Mouse (Mus musculus) natural killer cell, adult 2 months (primary cell): Measurements from ENCODE around the gene Slc16a11.

Experiments
- DNase-seq, 2 experiments: peaks; one replicate each; pipeline ENCODE4 v3.0.0; 2022; ENCODE audit warnings: low spot score in 2 of 2

Gene Slc16a11

DNA sequence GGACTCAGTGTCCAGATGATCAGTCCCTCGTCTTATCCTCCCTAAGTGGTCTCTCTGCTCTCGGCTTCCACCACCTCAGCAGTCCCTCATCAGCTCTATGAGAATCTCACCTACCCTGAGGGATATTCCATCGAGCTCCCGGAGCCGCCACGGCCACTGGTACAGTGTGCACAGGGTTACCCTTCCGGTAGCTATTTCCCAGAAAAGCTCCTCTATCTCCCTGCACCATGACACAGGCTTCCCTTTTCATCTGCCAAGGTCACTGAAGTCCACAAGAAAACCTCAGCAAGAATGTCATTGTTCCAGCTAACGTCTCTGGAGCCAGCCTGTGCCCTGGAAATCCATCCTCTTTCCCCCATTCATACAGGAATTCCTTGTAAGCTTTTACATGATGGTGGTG lies 39.3 kb downstream of the Slc16a11 start:
- no peak for DNase-seq

DNA sequence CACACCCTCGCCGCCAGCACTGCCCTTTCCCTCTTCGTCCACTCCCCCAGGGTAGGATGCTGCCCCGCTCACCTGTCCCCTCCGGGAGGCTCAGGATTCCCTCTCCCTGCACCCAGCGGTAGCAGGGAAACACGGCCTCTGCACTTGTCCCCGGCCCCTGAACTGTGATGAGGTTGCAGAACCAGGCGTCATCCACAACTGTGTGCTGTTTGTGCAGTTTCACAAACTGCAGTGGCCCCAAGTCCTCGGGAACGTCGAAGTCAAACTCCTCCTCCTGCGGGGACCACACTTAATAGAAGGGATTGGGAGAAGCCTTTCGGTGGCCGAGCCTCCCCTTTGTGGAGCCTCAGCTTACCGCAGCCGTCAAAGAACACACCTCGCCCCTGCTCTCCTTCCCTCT lies 41.8 kb downstream of the Slc16a11 start:
- DNase-seq = no peak

DNA sequence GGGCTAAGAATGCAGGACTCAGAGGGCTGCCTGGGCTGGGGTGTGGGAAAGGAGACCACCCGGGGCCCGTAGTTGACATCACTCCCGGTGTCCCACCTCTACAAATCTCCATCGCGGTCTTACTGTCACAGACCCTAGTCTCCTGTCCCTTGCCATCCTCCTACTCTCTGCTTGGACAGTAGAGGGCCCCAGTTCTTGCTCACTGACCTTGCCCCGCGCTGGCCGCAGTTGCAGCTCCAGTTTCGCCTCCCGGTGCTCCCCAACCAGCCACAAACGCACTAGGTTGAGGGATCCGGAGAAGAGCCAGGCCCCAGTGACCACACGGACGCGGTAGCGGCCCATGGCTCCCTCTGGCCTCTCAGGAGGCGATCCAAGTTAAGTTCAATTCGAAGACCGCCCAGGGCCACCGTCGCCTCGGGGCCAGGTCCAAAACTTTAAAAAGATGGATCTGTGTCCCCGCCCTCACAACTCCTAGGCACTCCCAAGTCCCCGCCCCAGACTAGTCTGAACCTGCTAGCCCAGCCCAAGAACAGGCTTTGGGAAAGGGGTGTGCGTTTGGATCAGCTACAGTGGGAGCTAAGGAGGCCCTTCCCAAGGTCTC lies 42.5 kb downstream of the Slc16a11 start, which contains the start of gene Alox12:
Gene Alox12 (minus strand): TSS at position 423 of the 601 bp plus-strand sequence.
- DNase-seq = no peak

DNA sequence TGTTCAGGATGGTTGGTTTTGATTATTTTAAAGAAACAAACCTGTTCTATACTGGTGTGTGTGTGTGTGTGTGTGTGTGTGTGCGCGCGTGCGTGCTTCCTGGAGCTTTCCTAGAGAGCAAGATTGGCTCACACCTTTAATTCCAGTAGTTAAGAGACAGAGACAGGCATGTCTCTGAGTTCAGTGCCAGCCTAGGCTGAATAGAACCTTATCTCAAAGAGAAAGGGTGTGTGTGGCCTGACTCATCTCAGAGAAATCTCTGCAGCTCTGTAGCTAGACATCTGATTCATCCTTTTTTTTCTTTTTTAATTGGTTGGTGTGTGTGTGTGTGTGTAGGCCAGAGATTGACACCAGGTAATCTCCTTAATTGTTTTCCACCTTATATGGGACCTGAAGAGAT lies 46.5 kb downstream of the Slc16a11 start:
- DNase-seq = no peak

DNA sequence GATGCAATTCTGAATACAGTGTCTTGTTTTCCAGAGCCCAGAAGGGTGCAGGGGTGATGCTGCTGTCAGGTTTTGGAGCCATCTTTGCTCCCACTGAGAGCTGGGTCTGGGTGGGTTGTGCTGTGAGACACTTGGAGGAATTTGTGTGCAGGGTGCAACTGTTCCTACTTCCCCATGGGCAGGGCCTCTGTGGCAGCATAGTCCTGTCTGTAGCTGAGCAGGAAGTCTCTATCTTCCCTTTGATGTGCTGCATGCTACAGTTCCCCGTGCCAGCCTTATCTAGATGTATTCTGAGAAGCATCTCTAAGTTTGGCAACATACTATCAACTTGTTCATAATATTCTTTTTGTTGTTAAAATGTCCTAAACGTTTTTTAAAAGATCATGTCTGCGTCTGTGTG lies 52.7 kb downstream of the Slc16a11 start:
- no peak for DNase-seq

DNA sequence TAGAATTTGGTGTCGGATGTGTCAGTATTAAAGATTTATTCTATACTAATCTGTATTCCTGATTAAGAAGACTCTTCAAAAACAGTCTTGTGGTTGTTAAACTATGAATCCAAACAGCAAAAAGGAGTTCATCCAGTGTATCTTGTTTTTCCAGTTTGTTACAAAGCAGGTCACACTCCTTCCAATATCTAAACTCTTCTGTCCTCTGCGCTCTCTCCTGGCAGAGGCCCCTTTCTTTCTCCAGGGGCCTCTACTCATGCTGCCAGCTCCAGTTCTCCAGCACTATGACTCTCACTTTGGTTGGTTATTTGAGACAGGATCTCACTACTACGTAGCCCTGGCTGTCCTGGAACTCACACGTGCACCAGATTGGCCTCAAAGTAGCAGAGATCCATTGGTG lies 53.3 kb downstream of the Slc16a11 start:
- DNase-seq = no peak
